Mouse (Mus musculus) ovary, postnatal 10 days (tissue): ENCODE measurements around the gene Tshr.
"Not testable (repeated sequence)": the region's sequence is repeated elsewhere in the genome, so short reads cannot be mapped to it uniquely, and the experiment has no call there.

Source experiments
- DNase-seq: peaks from one replicate; pipeline ENCODE4 v3.0.0; 2022; ENCODE audit warnings: low spot score

Tshr gene

DNA sequence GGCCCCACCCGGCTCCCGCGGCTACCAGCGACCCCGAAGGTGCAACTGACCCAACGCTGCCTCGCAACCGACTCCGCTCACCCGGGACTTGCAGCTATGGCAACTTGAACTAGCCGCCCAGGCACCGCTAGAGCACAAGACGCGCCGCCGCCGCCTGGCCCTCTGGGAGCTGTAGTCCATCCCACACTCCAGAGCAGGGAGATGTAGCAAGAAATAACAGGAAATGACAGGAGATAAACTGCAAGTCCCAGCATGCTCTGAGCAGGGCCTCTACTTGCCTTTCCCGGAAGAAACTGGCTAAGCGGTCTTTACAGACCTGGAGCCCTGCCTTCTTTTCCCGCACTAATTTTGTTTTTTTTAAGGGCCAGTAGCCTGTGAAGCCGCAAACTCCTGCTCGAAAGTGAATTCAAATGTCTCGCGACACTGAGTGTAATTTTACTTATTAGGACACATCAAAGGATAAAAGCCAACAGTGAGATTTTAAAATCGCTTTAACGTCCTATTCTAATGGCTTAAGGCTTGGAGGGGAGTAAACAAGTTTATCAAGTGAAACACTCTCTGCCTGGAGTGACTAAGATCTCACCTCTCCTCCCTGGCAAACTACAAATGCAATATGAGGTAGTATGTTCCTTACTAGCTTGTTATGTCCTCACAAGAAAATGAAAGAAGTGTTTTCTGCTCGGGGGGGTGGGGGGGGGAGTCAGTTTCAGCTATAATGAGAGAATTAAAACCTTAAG is at the start of gene Tshr, which contains the start of gene Cep128:
Gene Tshr (plus strand): TSS at position 283 of the 737 bp plus-strand sequence.
Gene Cep128 (minus strand): TSS at position 129 of the 737 bp plus-strand sequence.
- DNase-seq, result peak; percentile 68

DNA sequence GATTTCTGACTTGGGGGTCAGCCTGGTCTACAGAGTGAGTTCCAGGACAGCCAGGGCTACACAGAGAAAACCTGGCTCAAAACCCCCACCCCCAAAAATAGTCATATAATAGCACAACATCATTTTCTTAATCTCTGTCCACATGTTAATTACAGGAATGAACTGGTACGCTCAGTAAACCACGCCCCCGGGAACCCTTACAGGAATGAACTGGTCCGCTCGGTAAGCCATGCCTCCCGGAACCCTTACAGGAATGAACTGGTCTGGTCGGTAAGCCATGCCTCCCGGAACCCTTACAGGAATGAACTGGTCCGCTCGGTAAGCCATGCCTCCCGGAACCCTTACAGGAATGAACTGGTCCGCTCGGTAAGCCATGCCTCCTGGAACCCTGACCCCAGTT is 45.7 kb upstream of the Tshr start:
- not testable (repeated sequence) for DNase-seq

DNA sequence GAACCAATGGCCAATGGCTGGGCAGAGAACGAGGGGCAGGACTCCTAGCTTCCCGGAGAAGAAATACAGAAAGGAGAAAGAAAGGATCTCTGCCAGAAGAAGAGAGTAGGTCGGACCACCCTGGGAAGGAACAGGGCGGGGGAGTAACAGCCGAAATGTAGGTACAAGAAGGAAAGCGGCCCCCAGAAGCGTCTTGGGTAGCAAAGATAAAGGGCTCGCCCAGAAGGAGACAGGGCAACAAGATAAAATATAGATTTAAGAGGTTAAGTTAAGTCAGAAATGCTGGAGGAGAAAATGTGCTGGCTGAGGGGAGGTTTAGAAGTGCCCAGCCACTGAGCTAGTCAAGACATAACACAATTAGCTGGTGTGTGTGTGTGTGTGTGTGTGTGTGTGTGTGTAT is 30.6 kb upstream of the Tshr start:
- no peak for DNase-seq

DNA sequence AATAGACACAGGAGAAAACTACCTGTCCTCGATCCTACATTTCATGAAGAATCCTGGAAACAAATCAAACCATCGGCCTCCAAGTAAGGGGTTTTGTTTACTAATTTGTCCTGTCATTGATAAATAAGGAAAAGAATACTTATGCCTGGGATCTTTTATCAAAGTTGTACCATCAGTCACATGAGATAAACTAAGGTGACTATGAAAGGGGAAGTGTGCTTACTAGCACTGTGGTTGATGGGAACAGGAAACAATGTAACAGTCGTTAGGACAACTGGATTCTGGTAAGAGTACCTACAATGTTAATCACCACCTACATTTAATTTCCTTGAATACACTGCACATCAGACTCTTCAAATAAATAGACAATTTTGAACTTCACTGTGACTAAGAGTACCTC is 15.2 kb upstream of the Tshr start:
- no peak for DNase-seq

DNA sequence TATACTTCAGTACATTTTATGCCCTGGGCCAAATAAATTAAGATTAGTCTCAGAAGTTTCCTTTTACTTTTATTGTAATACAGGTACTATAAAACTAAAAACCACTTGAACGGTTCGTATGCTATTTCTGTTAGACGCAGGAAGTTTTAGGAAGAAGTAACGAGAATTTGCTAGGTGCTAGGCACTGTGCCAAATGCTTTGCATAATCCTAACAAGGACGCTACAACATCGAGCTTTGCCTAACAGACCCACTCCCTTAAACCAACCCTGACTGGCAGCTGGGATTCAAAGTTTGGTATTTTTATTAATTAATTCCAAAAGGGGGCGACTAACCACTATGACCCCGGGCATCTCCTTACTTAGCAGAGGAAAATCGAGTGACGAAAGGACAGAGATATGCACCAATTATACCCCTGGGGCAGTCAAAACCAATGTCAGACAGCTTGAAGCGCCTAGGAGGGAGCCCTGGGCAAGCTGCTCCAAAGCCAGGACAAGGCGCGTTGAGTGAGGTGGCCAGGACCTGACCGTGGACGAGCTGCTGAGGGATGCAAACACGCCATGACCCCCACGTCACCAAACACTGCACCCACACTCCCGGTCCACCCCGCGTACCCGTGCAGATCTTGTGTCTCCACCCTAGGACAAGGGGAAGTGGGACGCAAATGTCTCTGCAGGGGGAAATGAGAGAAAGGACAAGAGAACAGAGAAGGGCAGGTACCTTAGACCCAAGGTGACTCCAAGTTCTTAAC is 673 bp upstream of the Tshr start:
- no peak for DNase-seq

DNA sequence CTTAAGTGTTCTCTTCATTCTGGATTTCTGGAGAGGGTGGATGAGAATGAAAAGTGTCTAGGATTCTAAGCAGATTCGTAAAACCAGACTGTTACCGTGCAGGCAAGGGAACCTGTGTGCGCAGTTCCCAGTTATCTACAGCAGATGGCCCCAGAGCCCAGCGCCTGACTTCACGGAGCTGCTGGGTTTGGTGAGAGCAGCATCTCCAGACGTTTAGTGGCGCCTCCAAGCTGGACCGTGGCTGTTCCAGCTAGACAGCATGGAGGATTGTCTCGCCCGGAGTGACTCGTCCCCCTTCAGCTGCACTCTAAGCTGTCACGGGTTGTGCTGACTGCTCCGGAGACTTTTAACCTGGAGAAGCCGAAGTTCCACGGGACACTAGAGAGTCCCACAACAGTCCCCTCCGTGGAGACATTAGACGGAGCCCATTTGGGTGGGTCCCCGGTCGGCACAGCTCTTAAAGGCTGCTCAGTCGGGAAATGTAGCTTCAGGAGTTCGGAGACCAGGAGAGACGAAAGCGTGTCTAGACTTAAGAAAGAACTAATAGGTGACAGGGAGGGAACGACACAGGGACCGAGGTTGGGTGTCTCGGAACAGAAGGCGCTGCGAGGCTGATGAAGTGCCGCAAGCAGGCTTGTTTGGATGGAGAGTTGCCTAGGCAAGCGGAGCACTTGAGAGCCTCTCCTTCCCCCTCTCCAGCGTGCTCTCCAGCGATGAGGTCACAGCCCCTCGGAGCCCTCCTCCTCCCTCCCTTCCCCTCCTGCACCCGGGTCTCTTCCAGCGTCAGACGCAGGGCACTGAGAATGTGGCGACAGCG is 16.1 kb downstream of the Tshr start:
- DNase-seq, result peak; percentile 52

DNA sequence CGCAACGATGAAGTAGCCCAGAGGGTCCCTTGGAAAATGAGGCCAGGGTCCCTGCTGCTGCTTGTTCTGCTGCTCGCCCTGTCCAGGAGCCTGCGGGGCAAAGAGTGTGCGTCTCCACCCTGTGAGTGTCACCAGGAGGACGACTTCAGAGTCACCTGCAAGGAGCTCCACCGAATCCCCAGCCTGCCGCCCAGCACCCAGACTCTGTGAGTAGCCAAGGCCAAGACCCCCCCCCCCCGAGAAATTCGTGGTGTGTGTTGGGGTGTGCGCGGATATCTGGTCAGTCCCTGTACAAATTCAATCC is 16.6 kb downstream of the Tshr start:
- DNase-seq, result no peak

DNA sequence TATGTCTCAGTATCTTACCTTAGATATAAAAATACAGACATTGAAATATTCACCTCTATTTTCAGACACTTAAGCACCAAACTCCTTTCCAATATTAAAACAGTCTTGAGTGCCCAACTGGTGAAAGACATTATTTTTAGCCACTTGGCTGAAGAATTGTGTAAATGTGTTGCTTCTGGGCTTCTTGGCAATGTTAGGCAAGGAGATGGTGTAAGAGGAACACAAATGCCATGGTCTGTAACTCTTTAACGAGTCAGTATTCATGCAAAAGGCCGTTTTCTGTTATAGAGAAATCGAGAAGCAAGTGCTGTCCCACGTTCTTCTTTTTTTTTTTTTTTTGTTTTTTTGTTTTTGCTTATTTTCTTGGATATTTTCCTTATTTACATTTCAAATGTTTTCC is 25.9 kb downstream of the Tshr start:
- DNase-seq, result no peak

DNA sequence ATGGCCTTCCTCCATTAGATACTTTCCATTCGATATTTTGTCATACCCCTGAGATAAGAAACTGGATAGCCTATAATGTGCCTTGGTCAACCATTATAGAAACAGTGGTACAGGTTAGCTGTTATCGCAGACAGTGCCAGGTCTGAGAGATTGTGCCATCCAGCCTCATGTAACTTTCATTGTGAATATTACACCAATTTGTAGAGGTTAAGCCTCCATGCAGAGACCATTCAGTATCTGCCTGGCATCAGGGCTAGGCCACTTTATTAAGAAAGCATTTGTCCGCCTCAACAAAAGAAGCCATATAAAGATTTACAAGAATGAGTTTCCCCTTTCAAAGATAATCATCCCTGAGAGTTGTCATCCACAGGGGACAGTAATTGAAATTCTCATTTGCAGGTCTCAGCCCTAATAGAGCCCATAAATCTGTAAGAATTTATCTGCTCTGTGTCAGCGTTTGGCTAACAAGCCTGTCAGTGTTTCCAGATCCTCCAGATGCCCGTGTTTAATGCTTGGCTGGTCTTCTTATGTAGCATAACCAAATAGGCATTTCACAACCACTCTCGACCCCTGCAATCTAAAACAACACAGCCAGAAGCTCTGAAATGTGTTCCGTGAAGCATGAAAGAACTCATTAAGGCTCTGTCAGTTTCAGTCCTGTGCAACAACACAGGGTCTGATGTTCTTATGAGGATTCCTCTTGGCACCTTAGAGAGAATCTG is 28.3 kb downstream of the Tshr start:
- no peak for DNase-seq

DNA sequence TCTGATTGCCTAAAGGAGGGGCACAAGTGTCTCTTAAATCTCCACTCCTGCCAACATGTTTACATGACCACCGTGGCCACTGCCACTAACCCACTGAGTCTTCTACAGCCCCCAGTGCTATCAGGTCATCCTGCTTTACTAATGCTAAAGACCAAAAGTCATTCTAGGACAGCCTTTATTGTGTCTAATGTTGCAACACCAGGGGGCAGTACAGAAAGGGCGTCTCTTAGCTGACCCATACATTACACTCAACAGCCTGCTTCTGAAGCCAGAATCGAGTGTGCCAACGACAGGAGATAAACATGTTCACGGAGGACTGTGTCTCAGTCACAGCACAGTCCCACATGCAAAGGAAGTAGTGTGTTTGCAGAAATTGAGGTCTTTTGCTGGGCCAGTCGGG is 30.7 kb downstream of the Tshr start:
- no peak for DNase-seq

DNA sequence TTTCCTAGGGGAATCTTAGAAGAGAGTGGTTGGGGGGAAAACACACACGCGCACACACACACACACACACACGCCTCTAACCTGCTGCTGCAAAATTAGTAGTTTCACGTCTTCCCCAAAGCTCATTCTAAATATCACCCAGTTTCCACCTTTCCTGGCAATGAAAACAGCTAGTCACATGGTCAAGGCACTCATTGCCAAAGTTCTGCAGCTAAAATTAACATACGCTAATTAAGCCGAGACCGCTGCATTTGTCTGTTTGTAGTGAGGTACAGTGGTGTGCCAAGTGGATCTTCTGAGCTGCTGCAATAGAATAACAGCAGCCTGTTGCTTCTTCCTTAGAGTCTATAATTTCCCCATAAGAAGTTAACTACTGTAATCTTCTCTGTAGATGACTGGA is 32.5 kb downstream of the Tshr start:
- DNase-seq, result no peak

DNA sequence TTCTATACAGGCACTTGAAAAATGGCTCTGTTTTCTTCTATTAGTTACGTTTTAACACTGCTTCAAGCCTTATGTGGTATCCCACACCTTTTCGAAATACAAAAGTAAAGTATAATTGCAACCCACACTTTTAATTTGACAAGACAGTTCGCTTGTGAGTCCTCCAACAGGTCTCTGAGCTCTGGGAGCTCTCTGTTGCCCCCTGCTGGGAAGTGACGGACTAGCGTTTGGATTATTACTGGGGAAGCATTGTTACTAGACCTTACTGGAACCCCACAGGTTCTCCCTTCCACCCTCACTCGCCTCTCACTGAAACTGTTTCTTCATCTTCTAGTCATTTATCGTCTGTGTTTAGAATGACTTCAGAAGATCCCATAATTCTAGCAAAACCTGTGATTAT is 34.4 kb downstream of the Tshr start:
- DNase-seq, result no peak

DNA sequence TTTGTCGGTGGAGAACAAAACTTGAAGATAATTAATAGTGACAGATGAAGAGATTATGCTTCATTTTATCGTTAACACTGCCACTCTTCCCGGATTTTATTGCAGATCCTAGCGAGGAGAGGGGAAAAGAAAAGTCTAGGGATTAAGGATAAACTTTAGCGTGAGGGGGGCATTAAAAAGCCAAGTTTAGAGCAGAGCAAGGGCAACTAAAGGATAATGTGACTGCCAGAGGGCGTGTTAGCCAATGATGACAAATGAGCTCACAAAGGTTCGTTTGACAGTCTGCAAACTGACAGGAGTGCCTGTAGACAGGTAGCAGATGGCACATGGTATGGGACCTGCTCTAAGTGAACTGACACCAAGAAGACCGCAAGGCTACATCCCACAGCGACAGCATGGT is 36.9 kb downstream of the Tshr start:
- DNase-seq, result no peak

DNA sequence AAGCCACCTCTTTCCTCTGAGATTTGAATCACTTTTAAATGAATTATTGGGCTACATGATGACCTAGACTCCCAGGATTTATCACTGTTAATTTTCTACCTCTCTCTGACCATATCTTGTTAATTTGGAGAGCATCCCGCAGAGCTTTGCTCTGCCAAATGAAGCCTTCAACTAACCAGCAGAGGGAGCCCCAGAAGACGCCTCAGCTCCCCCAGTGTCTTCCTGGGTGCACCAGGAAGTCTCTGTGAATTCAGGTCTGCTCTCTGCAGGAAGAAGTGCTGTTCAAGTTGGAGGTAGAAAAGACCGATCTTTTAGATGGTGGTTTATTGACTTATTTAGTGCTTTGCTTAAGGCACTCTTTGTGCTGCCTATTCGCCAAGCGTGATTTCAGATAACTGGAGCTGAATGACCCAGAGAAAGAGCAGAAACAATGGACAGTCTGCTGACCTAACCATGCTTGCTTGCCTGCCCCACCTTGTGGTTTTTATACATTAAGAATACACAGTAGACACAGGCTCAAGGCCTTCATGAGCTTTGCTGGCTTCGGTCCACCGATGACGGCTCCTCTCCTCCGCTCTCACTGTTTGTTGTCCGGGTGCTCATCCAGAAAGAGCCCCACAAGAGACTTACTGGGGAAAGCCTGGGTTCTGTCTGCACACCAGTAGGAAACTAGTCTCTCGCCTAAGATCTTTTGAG is 38.9 kb downstream of the Tshr start:
- no peak for DNase-seq

DNA sequence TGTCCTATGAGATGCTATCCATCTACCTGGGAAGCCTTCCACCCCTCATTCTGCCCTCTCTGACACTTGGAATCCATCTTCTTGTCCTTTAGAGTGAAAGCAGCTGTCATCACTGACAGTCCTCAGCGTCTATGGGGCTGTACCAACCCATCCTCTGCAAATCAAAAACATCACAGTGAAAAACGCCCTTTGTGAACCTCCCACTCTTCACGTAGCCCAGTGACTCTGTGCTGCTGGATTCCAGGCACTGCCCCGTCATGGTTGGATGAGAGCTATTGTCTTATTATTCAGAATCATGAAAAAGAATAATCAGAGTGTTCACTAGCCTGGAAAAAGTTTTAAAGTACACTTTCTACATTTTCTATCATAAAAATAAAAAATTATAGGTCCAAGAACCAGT is 42.1 kb downstream of the Tshr start:
- no peak for DNase-seq

DNA sequence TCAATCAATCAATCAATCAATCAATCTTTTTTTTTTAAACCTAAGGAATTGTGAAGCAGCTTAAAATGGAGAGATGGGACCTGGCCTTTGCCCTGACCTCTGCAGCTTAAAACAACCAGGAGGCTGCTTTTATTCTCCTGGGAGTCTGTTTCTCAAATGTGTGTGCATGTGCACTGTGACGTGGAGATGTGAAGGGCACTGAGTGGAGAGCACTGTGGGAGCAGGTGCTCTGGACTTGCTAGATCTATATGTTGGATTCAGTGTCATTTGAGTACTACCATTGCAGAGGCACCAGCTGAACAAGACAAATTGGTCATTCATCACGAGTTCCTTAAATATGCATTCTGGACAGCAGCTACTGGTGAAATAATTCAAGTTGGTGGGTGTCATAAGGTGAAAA is 42.8 kb downstream of the Tshr start:
- no peak for DNase-seq

DNA sequence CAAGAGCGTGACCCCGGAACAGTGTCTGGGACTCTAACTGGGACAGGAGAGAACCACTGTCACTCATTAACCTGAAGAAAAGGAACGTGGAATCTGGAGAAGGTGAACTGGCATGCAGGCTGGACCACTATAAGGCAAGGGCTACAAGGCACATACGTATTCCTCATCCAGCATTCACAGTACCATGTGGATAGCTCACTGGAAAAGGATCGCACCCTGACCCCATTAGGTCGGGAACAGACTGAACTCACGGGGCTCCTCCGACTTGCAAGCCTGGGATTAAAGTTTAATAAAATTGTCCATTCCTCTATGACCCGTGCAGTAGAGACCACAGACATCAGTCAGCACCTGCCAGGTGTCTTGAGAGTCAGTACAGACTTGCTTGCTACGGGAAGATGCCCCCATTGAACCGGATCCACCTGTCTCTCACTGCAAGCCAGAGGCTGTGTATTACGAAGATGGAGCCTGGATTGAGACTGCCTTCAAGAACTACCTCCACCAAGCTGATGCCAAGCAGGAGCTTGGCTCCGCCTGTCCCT is 97.9 kb downstream of the Tshr start:
- no peak for DNase-seq

DNA sequence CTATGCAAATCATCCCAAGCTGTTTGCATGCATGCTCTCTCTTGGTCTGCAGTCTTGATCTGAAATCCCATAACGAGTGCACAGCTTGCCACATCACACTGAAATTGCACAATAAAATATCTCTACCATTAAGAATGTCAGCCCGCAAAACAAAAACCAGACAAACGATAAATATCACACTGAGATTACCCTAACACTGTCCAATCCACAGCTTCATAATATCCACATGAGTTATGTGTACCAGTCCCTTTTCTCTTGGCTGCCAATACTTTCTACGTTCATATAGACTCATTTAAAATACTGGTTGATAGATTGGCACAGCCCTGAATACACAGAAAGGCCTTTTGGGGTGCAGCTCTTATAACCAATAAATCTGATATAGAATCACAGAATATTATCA is 102.0 kb downstream of the Tshr start:
- no peak for DNase-seq

DNA sequence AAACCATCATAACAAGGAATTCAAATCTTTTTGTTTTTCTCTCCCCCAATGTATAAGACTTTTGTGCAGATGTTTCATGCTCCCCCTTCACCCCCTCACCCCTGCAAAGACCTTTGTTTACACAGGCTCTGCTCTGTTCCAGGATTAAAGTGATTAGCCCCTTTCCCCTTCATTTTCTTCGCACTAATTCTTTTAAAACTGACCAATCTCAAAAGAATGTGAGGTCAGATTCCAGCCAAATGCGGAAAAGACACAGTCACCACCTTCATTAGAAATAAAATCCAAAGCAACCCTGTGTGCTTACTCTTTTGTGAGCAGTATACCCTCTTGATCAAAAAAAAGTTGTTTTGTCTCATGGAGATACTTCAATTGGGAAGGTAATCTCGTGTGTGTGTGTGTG is 104.0 kb downstream of the Tshr start:
- no peak for DNase-seq

DNA sequence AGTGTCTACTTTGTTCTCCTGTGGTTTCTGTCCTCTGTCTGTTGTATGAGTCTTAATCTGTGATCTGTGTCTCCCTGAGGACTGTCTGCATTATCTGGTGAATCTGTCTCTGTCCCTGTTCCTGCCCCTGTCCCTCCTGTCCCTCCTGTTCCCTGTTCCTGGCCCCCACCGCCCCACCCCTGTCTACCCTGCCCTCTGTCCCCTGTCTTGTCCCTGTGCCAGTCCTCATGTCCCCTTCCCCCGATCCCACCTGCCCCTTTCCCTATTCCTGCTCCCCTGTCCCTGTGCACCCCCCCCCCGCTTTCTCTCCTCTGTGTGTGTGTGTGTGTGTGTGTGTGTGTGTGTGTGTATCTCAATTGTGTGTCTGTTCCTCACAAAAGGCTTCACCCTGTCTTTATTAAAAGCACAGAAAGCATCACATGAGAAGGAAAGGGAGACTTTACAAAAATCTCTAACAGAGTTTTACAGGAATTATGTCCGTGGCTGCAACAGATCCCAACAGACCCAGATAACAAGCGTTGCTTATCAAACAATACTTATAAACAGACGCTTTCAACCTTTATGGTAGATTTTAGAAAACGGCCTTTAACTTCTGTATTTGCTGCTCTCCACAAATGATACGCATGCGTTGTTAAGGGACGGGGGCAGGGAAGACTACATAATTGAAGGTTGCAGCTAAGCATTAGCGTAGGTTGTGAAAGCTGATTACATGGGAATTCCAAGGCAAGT is 111.3 kb downstream of the Tshr start:
- DNase-seq, result no peak

DNA sequence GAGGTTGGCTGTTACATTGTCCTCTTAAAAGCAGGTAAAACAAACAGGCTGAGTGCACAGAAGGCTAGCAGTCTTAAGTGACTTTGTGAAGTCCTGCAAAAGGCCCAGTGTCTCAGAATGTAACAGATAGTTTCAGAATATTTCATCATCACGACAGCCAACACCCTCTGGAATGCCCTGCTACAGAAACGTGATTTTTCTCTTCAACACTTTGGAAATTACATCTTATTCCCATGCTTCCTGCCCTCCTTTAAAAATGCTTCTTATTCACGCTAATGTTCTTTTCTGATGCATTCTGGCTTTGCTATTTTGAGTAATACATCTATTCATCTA is 111.8 kb downstream of the Tshr start:
- no peak for DNase-seq
